Mouse (Mus musculus) limb, embryonic 13.5 days (tissue): ENCODE results near the gene Armc5. TPM values are rescaled to one million over a fixed set of nuclear protein-coding genes. Genes with fewer than 3 reads are reported as not detected.

Experiments used
- ATAC-seq: fragments of 200-750 bp; cut with Nextera tagmentation; 2 replicates; pipeline ENCODE4 v1.8.0; 2017; ENCODE audit warnings: low read depth, moderate number of reproducible peaks, moderate TSS enrichment; ENCODE audit not compliant: low FRiP score
- H3K27ac ChIP-seq: fragments of 300-500 bp; sonication (generic); 2 replicates; pipeline ENCODE4 v1.5.1; 2015; ENCODE audit warnings: inconsistent platforms, mild to moderate bottlenecking, moderate library complexity
- H3K27me3 ChIP-seq: fragments of 300-500 bp; sonication (generic); 2 replicates; pipeline ENCODE4 v1.6.1; 2015; ENCODE audit warnings: mild to moderate bottlenecking, inconsistent platforms
- H3K36me3 ChIP-seq: fragments of 300-500 bp; sonication (generic); 2 replicates; pipeline ENCODE4 v1.6.1; 2015; ENCODE audit warnings: inconsistent platforms, mild to moderate bottlenecking, moderate library complexity
- H3K4me1 ChIP-seq: fragments of 300-500 bp; sonication (generic); 2 replicates; pipeline ENCODE4 v1.6.1; 2015; ENCODE audit warnings: inconsistent platforms
- H3K4me2 ChIP-seq: fragments of 300-500 bp; sonication (generic); replicated peaks from 2 replicates; pipeline ENCODE4 v1.6.1; 2015; ENCODE audit warnings: inconsistent platforms, mild to moderate bottlenecking, moderate library complexity
- H3K4me3 ChIP-seq: fragments of 300-500 bp; sonication (generic); 2 replicates; pipeline ENCODE4 v1.5.1; 2015; ENCODE audit warnings: moderate library complexity, mild to moderate bottlenecking, inconsistent platforms
- H3K9ac ChIP-seq: fragments of 300-500 bp; sonication (generic); 2 replicates; pipeline ENCODE4 v1.6.1; 2015; ENCODE audit warnings: mild to moderate bottlenecking, inconsistent platforms
- H3K9me3 ChIP-seq: fragments of 300-500 bp; sonication (generic); 2 replicates; pipeline ENCODE4 v1.6.1; 2016; ENCODE audit warnings: inconsistent platforms
- WGBS: fragments of 180-500 bp; shearing (Covaris S2); methylation state at CpG from one replicate; pipeline ENCODE4 v1.1.7; 2015; 5-methylcytosine and 5-hydroxymethylcytosine counted together
- polyA plus RNA-seq: library from polyadenylated mRNA; unstranded; fragments of >200 nt; fragmentation: Nextera tagmentation; extraction: Ambion mirVana; gene quantifications from 2 replicates; pipeline ENCODE4 v1.2.1, GENCODE M21; 2015

Armc5 gene
- polyA plus RNA-seq, 1 experiment from 2014 or later: 18.5 TPM

DNA sequence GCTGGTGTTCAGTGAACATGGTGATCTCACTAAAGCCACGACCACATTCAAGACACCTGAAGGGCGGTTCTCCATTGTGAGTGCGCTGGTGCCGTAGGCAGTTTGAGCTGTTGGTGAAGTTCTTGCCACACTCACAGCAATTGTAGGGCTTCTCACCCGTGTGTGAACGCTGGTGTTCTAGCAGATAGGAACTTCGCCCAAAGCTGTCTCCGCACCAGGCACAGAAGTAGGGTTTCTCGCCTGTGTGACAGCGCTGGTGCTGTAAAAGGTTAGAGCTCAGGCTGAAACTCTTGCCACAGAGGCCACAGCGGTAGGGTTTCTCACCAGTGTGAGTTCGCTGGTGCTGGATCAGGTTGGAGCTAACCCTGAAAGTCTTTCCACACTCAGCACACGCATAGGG, 716 bp upstream of the Armc5 start:
- WGBS: 94% methylated on average over 13 of the region's 13 CpGs
- peaks cover 30% of the 10 kb centered on the region for H3K4me1 ChIP-seq
- H3K4me3 ChIP-seq: peak overlapping the region; percentile 75; the same call in 1 of the 2 replicates
- no peak overlapping the region for H3K9ac ChIP-seq
- ATAC-seq: no peak
- no peaks in the 10 kb centered on the region for H3K27me3 ChIP-seq
- no peaks in the 10 kb centered on the region for H3K9me3 ChIP-seq
- no peak overlapping the region for H3K27ac ChIP-seq
- H3K4me2 ChIP-seq: no peak overlapping the region; the same call in 1 of the 2 replicates
- peaks cover 21% of the 10 kb centered on the region for H3K36me3 ChIP-seq

DNA sequence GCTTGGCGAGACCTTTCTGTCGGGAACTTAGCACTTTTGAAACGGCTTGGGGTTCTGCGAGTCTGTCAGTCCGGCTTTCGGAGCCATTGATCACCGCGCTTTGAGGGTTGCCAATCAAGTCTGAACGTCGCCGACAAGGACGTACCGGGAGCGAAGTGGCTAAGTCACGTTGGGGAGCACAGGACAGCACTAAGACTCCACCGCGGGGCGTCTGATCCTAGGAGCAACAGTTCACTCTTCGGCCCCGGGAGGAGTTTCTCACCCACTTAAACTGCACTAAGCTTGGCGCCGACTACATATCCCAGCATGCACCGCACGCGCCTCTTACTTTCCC, 418 bp downstream of the Armc5 start:
- H3K4me2 ChIP-seq: peak overlapping the region; percentile 78
- H3K9me3 ChIP-seq: no peaks in the 10 kb centered on the region
- no peaks in the 10 kb centered on the region for H3K27me3 ChIP-seq
- peaks cover 27% of the 10 kb centered on the region for H3K4me1 ChIP-seq
- under 1% methylated on average over 25 of the region's 25 CpGs for WGBS
- H3K36me3 ChIP-seq: peaks cover 32% of the 10 kb centered on the region
- H3K9ac ChIP-seq: peak overlapping the region; percentile 82
- H3K4me3 ChIP-seq: peak overlapping the region; percentile 75
- peak overlapping the region; percentile 95 for H3K27ac ChIP-seq
- ATAC-seq: no peak

DNA sequence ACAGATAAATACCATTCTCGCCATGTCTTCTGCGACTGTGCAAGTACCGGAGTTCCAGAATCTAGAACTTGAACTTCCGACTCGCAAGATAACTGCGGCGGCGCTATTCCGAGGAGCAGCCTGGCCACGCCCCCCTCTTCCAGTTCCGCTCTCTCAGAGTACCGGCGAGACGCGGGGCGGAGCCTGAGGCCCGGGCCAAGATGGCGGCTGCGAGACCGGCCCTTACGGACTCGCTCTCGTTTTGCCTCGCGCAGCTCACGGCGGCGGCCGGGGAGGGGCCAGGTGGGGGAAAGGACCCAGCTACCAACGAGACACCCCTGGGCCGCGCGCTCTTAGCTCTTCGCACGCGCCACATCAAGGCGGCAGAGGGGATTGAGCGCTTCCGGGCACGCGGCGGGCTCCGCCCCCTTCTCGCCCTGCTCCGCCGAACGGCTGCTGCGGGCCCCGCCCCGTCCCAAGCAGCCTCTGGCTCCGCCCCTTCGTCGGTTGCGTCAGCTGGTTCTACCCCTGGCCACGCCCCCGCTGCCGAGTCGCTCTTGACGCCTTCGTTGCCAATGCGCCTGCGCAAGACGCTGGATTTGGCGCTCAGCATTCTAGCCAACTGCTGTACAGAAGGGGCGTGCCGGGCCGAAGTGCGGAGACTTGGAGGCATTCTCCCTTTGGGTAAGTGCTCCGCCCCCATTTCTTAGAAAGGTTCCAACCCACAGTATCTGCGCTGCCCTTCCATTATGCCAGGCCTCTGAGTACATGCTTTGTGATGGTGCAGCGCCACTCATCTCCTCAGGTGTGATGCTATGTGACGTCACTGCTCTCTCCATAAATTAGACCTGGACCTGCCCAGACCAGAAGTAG, 1.0 kb downstream of the Armc5 start, which contains the start of gene 9130023H24Rik:
Gene 9130023H24Rik, minus strand, starts transcription at position 105 of the 852 bp plus-strand sequence.
- under 1% methylated on average over 71 of the region's 72 CpGs for WGBS
- Histone ChIP-seq H3K4me3 (peak within 1 kb of the TSS; percentile 75), H3K9ac (peak within 1 kb of the TSS; percentile 82), H3K27me3 (no peaks in the 10 kb centered on the region), H3K4me1 (peaks cover 21% of the 10 kb centered on the region), H3K27ac (peak within 1 kb of the TSS; percentile 95), H3K36me3 (peaks cover 38% of the 10 kb centered on the region), H3K4me2 (peak within 1 kb of the TSS; percentile 78), H3K9me3 (no peaks in the 10 kb centered on the region)
- ATAC-seq: peak; percentile 93

DNA sequence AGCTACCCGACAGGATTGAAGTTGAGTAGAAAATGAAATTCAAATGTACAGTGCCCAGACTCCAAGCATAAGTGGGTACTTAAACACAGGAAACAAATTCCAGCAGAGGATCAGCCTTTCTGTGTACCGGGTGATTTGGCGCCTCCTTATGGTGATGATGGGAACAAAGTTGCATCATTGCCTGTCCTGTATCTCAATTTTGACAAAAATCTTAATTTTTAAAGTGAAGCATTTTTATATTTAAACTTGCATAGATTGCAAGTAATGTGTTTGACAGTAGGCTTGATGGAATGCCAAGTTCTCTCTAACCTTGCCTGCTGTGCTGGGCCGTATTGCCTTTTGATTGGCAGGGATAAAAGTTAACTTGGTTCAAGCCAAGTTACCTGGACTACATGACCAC, 1.8 kb downstream of the Armc5 start:
- Histone ChIP-seq H3K4me2 (peak overlapping the region; percentile 78), H3K27ac (peak overlapping the region; percentile 85; the same call in 1 of the 2 replicates), H3K9me3 (no peaks in the 10 kb centered on the region), H3K27me3 (no peaks in the 10 kb centered on the region), H3K4me3 (peak overlapping the region; percentile 75), H3K9ac (peak overlapping the region; percentile 61), H3K36me3 (peaks cover 42% of the 10 kb centered on the region), H3K4me1 (peaks cover 19% of the 10 kb centered on the region)
- ATAC-seq: no peak
- WGBS: 24% methylated on average over 4 of the region's 4 CpGs

DNA sequence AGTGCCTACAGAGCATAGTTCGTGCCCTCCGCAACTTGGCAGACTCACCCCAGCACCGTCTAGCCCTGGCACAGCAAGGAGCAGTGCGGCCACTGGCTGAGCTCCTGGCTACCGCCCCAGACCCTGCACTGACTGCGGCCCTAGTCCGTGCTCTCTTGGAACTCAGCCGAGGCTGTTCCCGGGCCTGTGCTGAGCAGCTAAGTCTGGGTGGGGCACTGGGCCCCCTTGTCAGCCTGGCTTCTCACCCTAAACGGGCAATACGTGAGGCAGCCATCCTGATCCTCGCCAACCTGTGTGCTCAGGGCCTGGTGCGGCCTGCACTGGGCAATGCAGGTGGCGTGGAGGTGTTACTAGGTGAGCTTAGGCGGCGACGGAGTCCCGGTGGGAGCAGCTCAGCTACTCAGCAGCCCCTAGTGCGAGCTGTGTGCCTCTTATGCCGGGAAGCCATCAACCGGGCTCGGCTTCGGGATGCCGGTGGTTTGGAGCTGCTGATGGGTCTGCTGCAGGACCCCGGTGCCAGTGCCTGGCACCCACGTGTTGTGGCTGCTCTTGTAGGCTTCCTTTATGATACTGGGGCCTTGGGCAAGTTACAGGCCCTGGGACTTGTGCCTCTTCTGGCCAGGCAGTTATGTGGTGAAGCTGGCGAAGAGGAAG, 3.1 kb downstream of the Armc5 start:
- Histone ChIP-seq H3K27ac (no peak overlapping the region), H3K36me3 (peaks cover 55% of the 10 kb centered on the region), H3K4me2 (no peak overlapping the region; the same call in 1 of the 2 replicates), H3K9ac (peak overlapping the region; percentile 51), H3K9me3 (no peaks in the 10 kb centered on the region), H3K4me1 (peaks cover 19% of the 10 kb centered on the region), H3K4me3 (no peak overlapping the region), H3K27me3 (no peaks in the 10 kb centered on the region)
- ATAC-seq: no peak
- 93% methylated on average over 27 of the region's 27 CpGs for whole genome bisulfite sequencing

DNA sequence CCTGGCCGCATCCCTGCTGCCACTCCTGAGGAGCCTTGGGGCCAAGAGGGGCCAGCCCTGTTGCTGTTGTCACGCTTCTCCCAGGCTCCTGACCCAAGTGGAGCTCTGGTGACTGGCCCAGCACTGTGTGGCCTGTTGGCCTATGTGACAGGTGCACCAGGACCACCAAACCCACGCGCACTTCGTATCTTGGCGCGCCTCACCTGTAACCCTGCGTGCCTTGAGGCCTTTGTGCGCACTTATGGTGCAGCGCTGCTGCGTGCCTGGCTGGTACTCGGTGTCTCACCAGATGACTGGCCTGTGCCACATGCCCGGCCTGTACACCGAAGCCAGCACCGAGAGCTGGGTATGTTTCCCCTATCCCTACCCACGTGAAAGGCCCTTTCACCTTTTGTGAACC, 5.2 kb downstream of the Armc5 start:
- H3K36me3 ChIP-seq: peaks cover 53% of the 10 kb centered on the region
- no peak overlapping the region for H3K9ac ChIP-seq
- 96% methylated on average over 16 of the region's 16 CpGs for WGBS

DNA sequence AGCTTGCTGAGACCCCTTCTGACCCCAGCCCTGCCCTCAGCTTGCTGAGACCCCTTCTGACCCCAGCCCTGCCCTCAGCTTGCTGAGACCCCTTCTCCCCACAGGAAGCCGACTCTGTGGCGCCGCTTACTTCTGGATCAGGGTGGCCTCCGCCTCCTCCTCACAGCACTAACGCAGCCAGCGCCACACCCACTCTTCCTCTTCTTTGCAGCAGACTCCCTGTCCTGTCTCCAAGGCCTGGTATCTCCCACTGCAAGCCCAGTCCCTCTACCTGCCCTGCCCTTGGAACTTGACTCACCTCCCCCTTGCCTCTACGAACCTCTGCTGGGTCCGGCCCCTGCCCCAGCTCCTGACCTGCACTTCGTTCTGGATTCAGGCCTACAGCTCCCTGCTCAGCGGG, 6.8 kb downstream of the Armc5 start:
- no peak overlapping the region for H3K4me2 ChIP-seq
- H3K9ac ChIP-seq: no peak overlapping the region
- no peak overlapping the region for H3K27ac ChIP-seq
- ATAC-seq: no peak
- WGBS: 72% methylated on average over 10 of the region's 10 CpGs
- no peaks in the 10 kb centered on the region for H3K27me3 ChIP-seq
- peaks cover 35% of the 10 kb centered on the region for H3K4me1 ChIP-seq
- H3K9me3 ChIP-seq: no peaks in the 10 kb centered on the region
- H3K4me3 ChIP-seq: no peak overlapping the region
- peaks cover 53% of the 10 kb centered on the region for H3K36me3 ChIP-seq

More for the DNA sequence above, 5.2 kb downstream of the Armc5 start:
- no peaks in the 10 kb centered on the region for H3K9me3 ChIP-seq
- peaks cover 26% of the 10 kb centered on the region for H3K4me1 ChIP-seq
- no peaks in the 10 kb centered on the region for H3K27me3 ChIP-seq
- no peak overlapping the region for H3K27ac ChIP-seq
- no peak overlapping the region for H3K4me3 ChIP-seq
- no peak for ATAC-seq
- H3K4me2 ChIP-seq: no peak overlapping the region

DNA sequence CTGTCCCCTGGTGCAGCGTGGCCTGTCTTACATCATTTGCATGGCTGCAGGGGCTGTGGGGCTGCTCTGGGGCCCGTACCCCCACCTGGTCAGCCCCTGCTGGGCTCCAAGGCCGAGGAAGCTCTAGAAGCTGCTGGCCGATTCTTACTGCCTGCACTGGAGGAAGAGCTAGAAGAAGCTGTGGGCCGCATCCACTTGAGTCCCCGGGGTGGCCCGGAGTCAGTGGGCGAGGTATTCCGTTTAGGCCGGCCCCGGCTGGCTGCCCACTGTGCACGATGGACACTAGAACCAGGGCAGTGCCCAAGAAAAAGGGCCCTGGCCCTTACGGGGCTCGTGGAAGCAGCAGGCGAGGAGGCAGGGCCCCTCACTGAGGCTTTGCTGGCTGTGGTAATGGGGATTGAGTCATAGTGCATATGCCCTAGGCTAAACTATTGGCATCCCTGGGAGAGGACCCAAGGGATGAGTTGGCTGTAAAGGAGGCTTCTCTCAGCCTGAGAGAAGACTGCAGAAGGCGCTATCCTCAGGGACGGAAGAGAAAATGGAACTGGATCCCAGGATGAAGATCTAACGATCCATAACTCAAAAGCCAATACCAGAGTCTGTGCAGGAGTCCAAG, 7.4 kb downstream of the Armc5 start:
- peaks cover 29% of the 10 kb centered on the region for H3K4me1 ChIP-seq
- H3K4me2 ChIP-seq: no peak overlapping the region
- WGBS: 81% methylated on average over 18 of the region's 18 CpGs
- ATAC-seq: no peak
- no peaks in the 10 kb centered on the region for H3K27me3 ChIP-seq
- H3K27ac ChIP-seq: no peak overlapping the region
- peaks cover 57% of the 10 kb centered on the region for H3K36me3 ChIP-seq
- H3K4me3 ChIP-seq: no peak overlapping the region
- no peak overlapping the region for H3K9ac ChIP-seq
- no peaks in the 10 kb centered on the region for H3K9me3 ChIP-seq

DNA sequence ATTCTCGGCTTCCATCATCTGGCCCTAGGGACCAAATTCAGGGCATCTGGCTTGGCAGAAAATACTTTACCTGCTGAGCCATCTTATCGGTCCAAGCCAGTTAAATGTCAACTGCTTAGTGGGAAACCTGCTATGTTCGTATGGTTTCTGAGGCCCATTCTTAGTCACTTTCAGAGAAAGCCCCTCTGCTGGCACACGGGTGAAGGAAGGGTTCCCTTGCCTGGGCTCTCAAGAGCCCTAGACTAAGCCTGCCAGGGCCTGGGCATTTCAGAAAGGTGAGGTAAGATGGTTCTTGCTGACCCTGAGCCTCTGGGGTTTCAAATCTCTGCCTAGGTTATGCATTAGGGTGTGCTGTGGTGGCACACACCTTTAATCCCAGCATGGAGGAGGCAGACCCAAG, 8.4 kb downstream of the Armc5 start:
- H3K4me3 ChIP-seq: no peak overlapping the region
- peak overlapping the region; percentile 74; the same call in 1 of the 2 replicates for H3K4me2 ChIP-seq
- H3K4me1 ChIP-seq: peaks cover 27% of the 10 kb centered on the region
- no peaks in the 10 kb centered on the region for H3K9me3 ChIP-seq
- H3K27me3 ChIP-seq: no peaks in the 10 kb centered on the region
- WGBS: 81% methylated on average over 4 of the region's 4 CpGs
- 0 out of 2 replicates have a peak overlapping the region, but pooled peaks have one; percentile 89 for H3K27ac ChIP-seq
- H3K36me3 ChIP-seq: peaks cover 58% of the 10 kb centered on the region
- ATAC-seq: no peak
- 0 out of 2 replicates have a peak overlapping the region, but pooled peaks have one; percentile 78 for H3K9ac ChIP-seq

DNA sequence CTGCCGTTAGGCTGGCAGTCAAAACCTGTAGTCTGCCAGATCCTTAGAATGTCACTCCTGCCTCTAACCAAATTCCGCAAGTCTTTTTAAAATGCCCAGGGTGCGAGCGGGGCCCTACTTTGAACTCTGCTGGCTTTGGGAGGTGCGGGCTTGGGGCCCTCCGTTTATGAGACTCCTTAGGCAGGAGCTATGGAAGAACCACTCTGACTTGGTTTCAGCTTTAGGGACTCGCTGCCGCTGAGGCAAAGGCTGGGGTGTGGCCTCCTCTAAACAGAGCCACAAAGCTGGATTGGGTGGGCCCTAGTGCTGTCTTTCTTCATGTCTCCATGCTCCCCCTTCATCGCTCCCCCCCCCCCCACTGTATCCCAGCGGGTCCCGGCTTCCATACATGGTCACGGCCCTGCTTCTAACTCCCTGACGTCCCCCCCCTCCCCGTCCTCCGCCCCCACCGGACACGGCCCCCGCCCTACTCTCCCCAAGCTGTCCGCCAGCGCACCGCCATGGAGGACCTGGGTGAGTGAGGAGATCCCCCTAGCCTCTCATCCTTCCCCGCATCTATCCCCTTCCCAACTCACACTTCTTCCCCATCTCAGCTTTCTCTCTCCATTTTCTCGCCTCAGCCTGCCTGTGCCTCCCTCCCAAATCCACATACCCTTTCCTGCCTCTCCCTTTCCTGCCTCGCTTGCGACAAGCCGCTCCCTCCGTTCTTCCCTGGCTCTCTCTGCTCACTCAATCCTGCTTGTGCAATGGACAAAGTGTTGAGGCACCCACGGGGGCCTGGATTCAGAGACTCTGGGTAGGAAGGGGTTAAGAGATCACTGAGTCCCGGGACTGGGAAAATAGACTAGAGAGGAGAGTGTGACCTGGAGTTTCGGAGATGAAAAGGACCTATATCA, 9.6 kb downstream of the Armc5 start, which contains the start of gene Tgfb1i1:
Gene Tgfb1i1, plus strand, starts transcription at position 317 of the 896 bp plus-strand sequence.
- peak within 1 kb of the TSS; percentile 74 for H3K4me2 ChIP-seq
- peaks cover 47% of the 10 kb centered on the region for H3K36me3 ChIP-seq
- peak within 1 kb of the TSS; percentile 78 for H3K9ac ChIP-seq
- H3K4me3 ChIP-seq: peak within 1 kb of the TSS; percentile 59
- H3K9me3 ChIP-seq: no peaks in the 10 kb centered on the region
- no peaks in the 10 kb centered on the region for H3K27me3 ChIP-seq
- peak within 1 kb of the TSS; percentile 89 for H3K27ac ChIP-seq
- ATAC-seq: peak; percentile 84
- WGBS: 2% methylated on average over 28 of the region's 30 CpGs
- H3K4me1 ChIP-seq: peaks cover 28% of the 10 kb centered on the region

DNA sequence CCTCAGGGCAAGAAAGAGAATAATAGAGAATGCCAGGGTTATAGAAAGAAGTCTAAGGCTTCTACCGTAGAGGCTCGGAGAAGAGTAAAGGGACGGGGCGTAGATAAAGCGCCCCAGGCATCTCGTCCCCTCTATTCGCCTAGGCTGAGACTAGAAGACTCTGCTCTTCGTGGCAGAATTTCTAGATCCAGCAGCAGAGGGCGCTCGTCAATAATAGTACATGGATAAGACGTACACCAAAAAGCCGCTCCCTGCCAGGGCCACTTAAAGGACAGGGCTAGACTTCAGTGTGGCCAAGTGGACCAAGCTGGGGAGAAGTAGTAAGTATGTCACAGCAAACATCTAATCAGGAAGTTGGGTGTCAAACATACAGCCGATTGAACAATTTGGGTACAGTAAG, 10.3 kb downstream of the Armc5 start:
- Histone ChIP-seq H3K9me3 (no peaks in the 10 kb centered on the region), H3K27me3 (no peaks in the 10 kb centered on the region), H3K4me3 (peak overlapping the region; percentile 59), H3K4me1 (peaks cover 35% of the 10 kb centered on the region), H3K9ac (peak overlapping the region; percentile 78), H3K27ac (peak overlapping the region; percentile 89), H3K36me3 (peaks cover 40% of the 10 kb centered on the region), H3K4me2 (peak overlapping the region; percentile 74)
- WGBS: 3% methylated on average over 13 of the region's 13 CpGs
- ATAC-seq: peak; percentile 79
